Mouse (Mus musculus): ENCODE measurements around the gene Retnlg.
"Not testable (repeated sequence)": the region's sequence is repeated elsewhere in the genome, so short reads cannot be mapped to it uniquely, and the experiment has no call there.

Retnlg gene

GRCm38 (mm10) chr16:48872321-48872720 lies at the start of gene Retnlg:
Retnlg (plus strand) TSS chr16:48872621.
- no peak for DNase-seq

GRCm38 (mm10) chr16:48826474-48826873 lies 45.9 kb upstream of the Retnlg start:
- DNase-seq, result no peak

GRCm38 (mm10) chr16:48827625-48828024 lies 44.8 kb upstream of the Retnlg start:
- DNase-seq, result no peak

DNA sequence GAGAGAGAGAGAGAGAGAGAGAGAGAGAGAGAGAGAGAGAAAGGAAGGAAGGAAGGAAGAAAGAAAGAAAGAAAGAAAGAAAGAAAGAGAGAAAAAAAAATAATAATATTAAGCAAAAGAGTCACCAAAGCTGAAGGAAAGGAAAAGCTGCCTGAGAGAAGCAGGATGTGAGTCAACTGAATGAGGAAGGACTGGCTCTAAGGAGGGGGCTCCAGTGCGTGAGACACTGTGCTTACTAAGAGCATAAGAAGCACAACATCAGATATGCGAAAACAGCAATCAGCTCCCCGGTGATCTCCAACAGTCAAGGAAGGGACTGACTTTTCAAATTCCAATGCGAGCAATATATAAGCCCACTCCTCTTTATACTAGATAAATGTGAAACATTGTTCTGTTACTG lies 43.4 kb upstream of the Retnlg start:
- no peak for DNase-seq

GRCm38 (mm10) chr16:48832055-48832454 lies 40.4 kb upstream of the Retnlg start:
- no peak for DNase-seq

DNA sequence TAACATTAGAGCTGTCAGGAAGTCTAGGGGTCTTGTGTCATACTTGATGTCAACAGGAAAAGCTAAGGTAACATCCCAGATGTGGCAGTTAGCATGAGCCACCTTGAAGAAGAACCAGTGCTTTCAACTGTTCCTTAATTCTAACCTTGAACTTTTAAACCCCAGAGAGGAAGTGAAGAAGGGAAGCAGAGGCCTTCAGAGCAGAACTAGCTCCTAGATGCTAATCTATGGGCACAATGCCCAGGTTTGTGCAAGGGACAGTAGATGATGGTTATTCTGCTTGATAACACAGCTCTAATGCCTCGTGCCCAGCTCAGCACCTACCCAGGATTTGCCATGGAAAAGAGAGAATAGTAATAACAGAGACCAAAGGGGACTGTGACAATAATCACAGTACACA lies 38.8 kb upstream of the Retnlg start:
- DNase-seq, result not testable (repeated sequence)

DNA sequence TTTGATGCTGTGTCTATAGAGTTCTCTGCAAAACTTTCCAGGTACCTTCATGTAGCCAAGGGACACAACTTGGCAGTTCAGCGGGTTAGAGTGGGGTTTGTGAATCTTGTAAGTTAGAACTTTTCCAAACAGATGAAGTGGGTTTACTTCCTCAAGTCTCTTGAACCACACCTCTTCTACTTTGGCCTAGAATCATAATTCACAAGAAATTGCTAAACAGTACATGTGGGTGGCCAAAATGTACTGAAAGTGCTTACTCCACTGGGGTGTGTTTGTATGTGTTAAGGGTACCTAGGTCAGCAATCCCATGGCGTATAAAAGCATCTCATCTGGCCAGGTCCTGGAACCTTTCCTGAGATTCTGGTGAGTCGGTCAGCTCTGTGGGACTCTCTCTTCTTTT lies 30.2 kb upstream of the Retnlg start, which contains the start of gene Retnla:
Retnla (plus strand) TSS at position 286 of the 400 bp plus-strand sequence.
- DNase-seq, result no peak

DNA sequence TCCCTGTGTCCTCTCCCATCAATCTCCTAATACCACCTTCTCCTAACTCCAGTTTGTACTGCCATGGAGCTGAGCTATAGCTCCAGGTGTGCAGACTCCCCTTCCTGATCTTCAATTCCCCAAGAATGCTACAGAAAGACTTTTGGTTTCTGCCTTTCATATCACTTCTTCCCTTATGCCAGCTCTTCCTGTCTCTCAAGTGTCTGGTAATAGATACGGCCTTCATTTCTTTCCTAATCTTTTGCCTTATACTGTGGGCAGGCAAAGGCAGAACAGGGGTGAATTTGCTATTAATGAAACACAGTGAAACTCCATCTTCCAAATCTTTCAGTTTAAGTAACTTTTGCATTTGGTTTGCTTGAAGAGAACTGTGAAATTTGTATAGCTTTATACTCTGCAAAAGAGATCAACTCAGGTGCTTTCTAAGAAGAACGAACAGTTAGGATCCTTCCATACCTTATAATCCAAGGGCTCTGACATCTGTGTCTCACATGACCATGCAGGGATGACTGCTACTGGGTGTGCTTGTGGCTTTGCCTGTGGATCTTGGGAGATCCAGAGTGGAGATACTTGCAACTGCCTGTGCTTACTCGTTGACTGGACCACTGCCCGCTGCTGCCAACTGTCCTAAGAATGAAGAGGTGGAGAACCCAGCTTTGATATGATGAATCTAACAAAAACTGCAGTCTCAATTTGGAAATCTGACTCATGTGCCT lies 28.6 kb upstream of the Retnlg start:
- peak; percentile 11 for DNase-seq

DNA sequence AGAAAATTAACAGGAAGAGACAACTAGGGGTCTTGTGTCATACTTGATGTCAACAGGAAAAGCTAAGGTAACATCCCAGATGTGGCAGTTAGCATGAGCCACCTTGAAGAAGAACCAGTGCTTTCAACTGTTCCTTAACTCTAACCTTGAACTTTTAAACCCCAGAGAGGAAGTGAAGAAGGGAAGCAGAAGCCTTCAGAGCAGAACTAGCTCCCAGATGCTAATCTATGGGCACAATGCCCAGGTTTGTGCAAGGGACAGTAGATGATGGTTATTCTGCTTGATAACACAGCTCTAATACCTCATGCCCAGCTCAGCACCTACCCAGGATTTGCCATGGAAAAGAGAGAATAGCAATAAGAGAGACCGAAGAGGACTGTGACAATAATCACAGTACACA lies 7.4 kb upstream of the Retnlg start:
- DNase-seq, result not testable (repeated sequence)

DNA sequence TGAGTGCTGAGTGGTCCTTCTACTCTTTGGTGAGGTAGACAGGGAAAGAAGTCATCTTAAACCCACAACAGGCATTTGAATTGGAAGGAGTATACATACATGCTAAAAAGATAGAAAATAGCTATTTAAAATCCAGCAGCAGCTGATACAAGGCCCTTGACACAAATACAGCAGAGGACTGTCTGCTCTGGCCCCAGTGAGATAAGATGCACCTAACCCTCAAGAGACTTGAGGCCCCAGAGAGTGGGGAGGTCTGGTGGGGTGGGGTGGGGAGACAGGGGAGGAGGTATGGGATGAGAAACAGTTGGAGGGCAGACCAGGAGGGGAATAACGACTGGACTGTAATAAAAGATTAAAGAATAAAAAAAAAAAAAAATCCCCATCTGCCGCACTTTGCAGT lies 4.7 kb upstream of the Retnlg start:
- no peak for DNase-seq

DNA sequence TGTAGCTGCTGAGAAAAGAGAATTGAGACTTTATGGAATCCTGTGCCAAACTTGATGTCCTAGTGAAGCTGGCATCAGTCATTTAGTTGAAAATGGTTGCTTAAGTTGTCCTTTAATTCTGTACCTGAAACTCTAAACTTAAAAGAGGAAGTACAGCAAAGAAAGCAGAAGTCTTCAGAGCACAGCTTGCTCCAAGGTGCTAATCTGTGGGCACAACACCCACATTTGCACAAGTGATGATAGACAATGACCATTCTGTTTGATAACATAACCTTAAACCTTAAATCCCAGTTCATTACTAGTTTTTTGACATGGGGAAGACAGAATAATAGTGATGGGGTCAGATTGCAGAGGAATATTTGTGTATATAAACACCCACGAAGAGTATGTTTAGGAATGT lies 3.8 kb upstream of the Retnlg start:
- DNase-seq, result no peak

DNA sequence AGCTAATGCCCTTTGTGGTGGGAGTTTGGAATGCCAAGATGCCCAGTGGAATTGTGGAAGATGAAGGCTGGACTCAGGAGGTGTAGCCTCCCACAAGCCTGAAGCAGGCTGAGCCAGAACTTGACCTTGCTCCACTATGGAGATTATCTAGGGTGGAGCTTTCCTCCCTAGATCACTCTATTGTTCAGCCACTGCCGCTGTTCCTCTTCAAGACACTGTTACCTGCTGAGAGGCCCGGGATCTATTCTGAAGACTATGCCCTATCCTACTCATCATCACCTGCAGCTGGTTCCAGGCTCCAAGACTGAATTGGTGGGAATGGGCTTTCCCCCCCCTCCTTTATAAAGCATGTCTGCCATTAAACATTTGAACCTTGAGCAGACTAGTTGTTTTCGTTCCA lies 2.8 kb upstream of the Retnlg start:
- no peak for DNase-seq

- DNase-seq, result no peak
Observed at GRCm38 (mm10) chr16:48871754-48872153, 667 bp upstream of the Retnlg start.

DNA sequence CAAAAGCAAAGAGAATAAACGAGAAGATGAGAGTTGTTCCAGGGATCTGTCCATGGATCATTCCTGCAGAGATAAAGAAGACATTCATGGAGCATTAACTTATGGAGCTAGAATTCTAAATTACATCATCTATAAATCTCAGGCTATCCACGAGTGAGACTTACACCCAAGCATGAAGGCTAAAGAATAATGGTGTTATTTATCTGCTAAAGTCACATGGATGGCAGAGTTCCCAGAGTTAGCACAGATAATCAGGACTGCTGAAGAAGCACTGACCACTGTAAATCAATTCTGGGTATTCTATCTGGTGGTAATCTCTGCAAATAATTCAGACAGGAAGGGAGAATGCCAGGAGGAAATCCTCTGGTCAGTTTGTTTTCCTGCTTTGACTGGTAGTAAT lies 18.3 kb downstream of the Retnlg start:
- DNase-seq, result no peak

GRCm38 (mm10) chr16:48899868-48900267 lies 27.4 kb downstream of the Retnlg start:
- DNase-seq, result no peak

DNA sequence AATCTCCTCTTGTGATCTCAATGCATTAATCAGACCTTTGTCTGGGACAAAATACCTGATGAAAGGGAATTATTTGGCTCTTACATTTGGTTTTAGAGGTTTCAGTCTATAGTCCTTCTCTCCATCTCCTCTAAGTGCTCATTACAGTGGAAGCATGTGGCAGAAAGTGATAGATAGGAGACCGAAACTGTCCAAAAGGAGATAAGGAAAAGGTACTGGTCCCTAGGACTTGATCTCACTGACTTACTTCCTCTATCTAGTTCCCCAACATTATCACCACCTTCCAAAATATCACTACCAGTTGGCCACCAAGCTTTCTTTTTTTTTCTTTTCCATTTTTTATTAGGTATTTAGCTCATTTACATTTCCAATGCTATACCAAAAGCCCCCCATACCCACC lies 38.8 kb downstream of the Retnlg start:
- DNase-seq, result no peak

DNA sequence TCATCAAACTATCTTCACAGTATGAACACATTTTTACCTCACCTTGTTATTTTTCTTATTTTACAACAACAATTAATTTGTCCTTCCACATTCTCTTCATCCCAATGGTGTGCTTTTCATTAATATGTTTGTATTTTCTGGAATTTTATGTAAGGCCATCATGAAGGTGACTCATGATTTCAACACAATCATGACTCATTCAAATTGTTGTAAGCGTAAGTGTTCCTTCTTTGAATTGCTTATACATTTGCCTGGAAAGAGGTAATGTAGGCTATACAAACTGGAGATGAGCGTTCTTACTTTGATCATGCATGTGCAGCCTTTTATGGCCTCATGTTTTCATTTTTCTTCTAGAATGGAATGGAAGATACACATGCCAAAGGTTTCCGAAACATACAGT lies 40.8 kb downstream of the Retnlg start:
- no peak for DNase-seq

GRCm38 (mm10) chr16:48923724-48924123 lies 51.3 kb downstream of the Retnlg start:
- DNase-seq, result no peak
